Mouse (Mus musculus): Measurements from ENCODE around the gene Slc46a1. TPM values are rescaled to one million over a fixed set of nuclear protein-coding genes. Genes with fewer than 3 reads are reported as not detected.

Gene Slc46a1
- polyA plus RNA-seq, 1 experiment from 2014 or later, result 18.4 TPM

GRCm38 (mm10) chr11:78497071-78497541 is 31.6 kb downstream of the Slc46a1 start:
- WGBS, result under 1% methylated on average over 44 of the region's 44 CpGs
- Histone ChIP-seq H3K27ac (peak overlapping the region; percentile 89), H3K4me1 (peaks cover 27% of the 10 kb centered on the region), H3K4me2 (peak overlapping the region; percentile 80), H3K27me3 (peaks cover 43% of the 10 kb centered on the region), H3K4me3 (replicated peaks) (peak overlapping the region; percentile 65), H3K9ac (peak overlapping the region; percentile 77), H3K9me3 (no peaks in the 10 kb centered on the region), H3K36me3 (replicated peaks) (no peaks in the 10 kb centered on the region)
- ATAC-seq (ENCODE audit: low FRiP score), result peak; percentile 74

GRCm38 (mm10) chr11:78497544-78498522 is 32.3 kb downstream of the Slc46a1 start, which contains the start of gene Sarm1:
Sarm1 (minus strand) TSS chr11:78497754.
- 3% methylated on average over 35 of the region's 36 CpGs for WGBS
- Histone ChIP-seq H3K27me3 (peaks cover 44% of the 10 kb centered on the region), H3K9me3 (no peaks in the 10 kb centered on the region), H3K27ac (peak within 1 kb of the TSS; percentile 89), H3K4me1 (peaks cover 27% of the 10 kb centered on the region), H3K4me2 (peak within 1 kb of the TSS; percentile 80), H3K36me3 (replicated peaks) (no peaks in the 10 kb centered on the region), H3K9ac (peak within 1 kb of the TSS; percentile 77), H3K4me3 (replicated peaks) (peak within 1 kb of the TSS; percentile 65)
- peak; percentile 98 for ATAC-seq (ENCODE audit: low FRiP score)

GRCm38 (mm10) chr11:78499004-78499403 is 33.5 kb downstream of the Slc46a1 start, which contains the start of gene Vtn:
Vtn (plus strand) TSS chr11:78499091.
- H3K27me3 ChIP-seq, result peaks cover 42% of the 10 kb centered on the region
- H3K4me3 ChIP-seq (replicated peaks), result peak within 1 kb of the TSS; percentile 65
- peak within 1 kb of the TSS; percentile 89 for H3K27ac ChIP-seq
- H3K36me3 ChIP-seq (replicated peaks), result no peaks in the 10 kb centered on the region
- WGBS, result 63% methylated on average over 7 of the region's 7 CpGs
- peaks cover 27% of the 10 kb centered on the region for H3K4me1 ChIP-seq
- H3K9me3 ChIP-seq, result no peaks in the 10 kb centered on the region
- no peak for ATAC-seq (ENCODE audit: low FRiP score)
- H3K4me2 ChIP-seq, result peak within 1 kb of the TSS; percentile 80
- peak within 1 kb of the TSS; percentile 52 for H3K9ac ChIP-seq

- H3K9ac ChIP-seq, result no peak overlapping the region
- no peaks in the 10 kb centered on the region for H3K36me3 ChIP-seq (replicated peaks)
- ATAC-seq (ENCODE audit: low FRiP score), result no peak
- no peak overlapping the region for H3K4me3 ChIP-seq (replicated peaks)
- no peak overlapping the region for H3K4me2 ChIP-seq
- H3K4me1 ChIP-seq, result peaks cover 27% of the 10 kb centered on the region
- 53% methylated on average over 16 of the region's 16 CpGs for WGBS
- peaks cover 39% of the 10 kb centered on the region for H3K27me3 ChIP-seq
- H3K9me3 ChIP-seq, result no peaks in the 10 kb centered on the region
- no peak overlapping the region for H3K27ac ChIP-seq
Observed at GRCm38 (mm10) chr11:78499543-78499942, 34.0 kb downstream of the Slc46a1 start.

- H3K4me2 ChIP-seq, result no peak overlapping the region
- H3K9ac ChIP-seq, result 0 out of 2 replicates have a peak overlapping the region, but pooled peaks have one; percentile 17
- H3K4me1 ChIP-seq, result peaks cover 25% of the 10 kb centered on the region
- no peak for ATAC-seq (ENCODE audit: low FRiP score)
- H3K4me3 ChIP-seq (replicated peaks), result no peak overlapping the region
- no peak overlapping the region for H3K27ac ChIP-seq
- WGBS, result 80% methylated on average over 9 of the region's 9 CpGs
- H3K9me3 ChIP-seq, result no peaks in the 10 kb centered on the region
- H3K27me3 ChIP-seq, result peaks cover 29% of the 10 kb centered on the region
- H3K36me3 ChIP-seq (replicated peaks), result peaks cover 9% of the 10 kb centered on the region
Observed at GRCm38 (mm10) chr11:78500623-78501202, 35.2 kb downstream of the Slc46a1 start.

GRCm38 (mm10) chr11:78501529-78501928 is 36.0 kb downstream of the Slc46a1 start:
- 81% methylated on average over 20 of the region's 20 CpGs for WGBS
- H3K27me3 ChIP-seq, result peaks cover 23% of the 10 kb centered on the region
- H3K27ac ChIP-seq, result no peak overlapping the region

GRCm38 (mm10) chr11:78502909-78503650 is 37.6 kb downstream of the Slc46a1 start, which contains the start of gene Sebox:
Sebox (plus strand) TSS chr11:78503447.
- peaks cover 33% of the 10 kb centered on the region for H3K36me3 ChIP-seq (replicated peaks)
- no peak within 1 kb of the TSS for H3K27ac ChIP-seq
- no peak for ATAC-seq (ENCODE audit: low FRiP score)
- H3K9ac ChIP-seq, result no peak within 1 kb of the TSS
- 68% methylated on average over 7 of the region's 7 CpGs for WGBS
- peaks cover 11% of the 10 kb centered on the region; the same call in 1 of the 2 replicates for H3K4me1 ChIP-seq
- H3K4me2 ChIP-seq, result no peak within 1 kb of the TSS
- no peaks in the 10 kb centered on the region for H3K9me3 ChIP-seq
- no peak within 1 kb of the TSS for H3K4me3 ChIP-seq (replicated peaks)
- H3K27me3 ChIP-seq, result peaks cover 23% of the 10 kb centered on the region

More at GRCm38 (mm10) chr11:78501529-78501928, 36.0 kb downstream of the Slc46a1 start:
- Histone ChIP-seq H3K9me3 (no peaks in the 10 kb centered on the region), H3K36me3 (replicated peaks) (peaks cover 17% of the 10 kb centered on the region), H3K4me3 (replicated peaks) (no peak overlapping the region), H3K4me1 (peaks cover 17% of the 10 kb centered on the region), H3K4me2 (no peak overlapping the region), H3K9ac (no peak overlapping the region)
- ATAC-seq (ENCODE audit: low FRiP score), result no peak

- Histone ChIP-seq H3K9ac (no peak overlapping the region), H3K27ac (no peak overlapping the region), H3K36me3 (replicated peaks) (peaks cover 46% of the 10 kb centered on the region), H3K4me2 (no peak overlapping the region), H3K9me3 (no peaks in the 10 kb centered on the region), H3K27me3 (0 out of 2 replicates have a peak, but pooled peaks cover 9% of the 10 kb centered on the region), H3K4me1 (no peaks in the 10 kb centered on the region), H3K4me3 (replicated peaks) (no peak overlapping the region)
- ATAC-seq (ENCODE audit: low FRiP score), result no peak
- 81% methylated on average over 3 of the region's 3 CpGs for WGBS
Observed at GRCm38 (mm10) chr11:78505430-78505829, 39.9 kb downstream of the Slc46a1 start.

GRCm38 (mm10) chr11:78509148-78509547 is 43.7 kb downstream of the Slc46a1 start:
- ATAC-seq (ENCODE audit: low FRiP score), result no peak
- no peak overlapping the region for H3K27ac ChIP-seq
- H3K9ac ChIP-seq, result no peak overlapping the region
- H3K27me3 ChIP-seq, result no peaks in the 10 kb centered on the region
- peaks cover 46% of the 10 kb centered on the region for H3K36me3 ChIP-seq (replicated peaks)
- 77% methylated on average over 5 of the region's 5 CpGs for WGBS
- H3K4me2 ChIP-seq, result no peak overlapping the region
- H3K4me1 ChIP-seq, result peaks cover 17% of the 10 kb centered on the region
- no peaks in the 10 kb centered on the region for H3K9me3 ChIP-seq
- no peak overlapping the region for H3K4me3 ChIP-seq (replicated peaks)

GRCm38 (mm10) chr11:78512025-78512957 is 46.8 kb downstream of the Slc46a1 start, which contains the start of the genes Tmem199 and Poldip2:
Tmem199 (minus strand) TSS chr11:78512172.
Poldip2 (plus strand) TSS chr11:78512193.
- WGBS, result under 1% methylated on average over 67 of the region's 67 CpGs
- Histone ChIP-seq H3K27ac (peak within 1 kb of the TSS; percentile 85), H3K9me3 (no peaks in the 10 kb centered on the region), H3K4me2 (peak within 1 kb of the TSS; percentile 81), H3K36me3 (replicated peaks) (peaks cover 46% of the 10 kb centered on the region), H3K9ac (peak within 1 kb of the TSS; percentile 91), H3K4me1 (peaks cover 17% of the 10 kb centered on the region), H3K4me3 (replicated peaks) (peak within 1 kb of the TSS; percentile 84), H3K27me3 (no peaks in the 10 kb centered on the region)
- ATAC-seq (ENCODE audit: low FRiP score), result peak; percentile 95

Data from forebrain, embryonic 12.5 days (tissue).